Mouse (Mus musculus): Measurements from ENCODE around the gene Adora2b.
"Not testable (repeated sequence)": the region's sequence is repeated elsewhere in the genome, so short reads cannot be mapped to it uniquely, and the experiment has no call there.

The Adora2b gene

GRCm38 (mm10) chr11:62264018-62264417 lies 15.2 kb downstream of the Adora2b start:
- DNase-seq (ENCODE audit: low read depth): no peak

DNA sequence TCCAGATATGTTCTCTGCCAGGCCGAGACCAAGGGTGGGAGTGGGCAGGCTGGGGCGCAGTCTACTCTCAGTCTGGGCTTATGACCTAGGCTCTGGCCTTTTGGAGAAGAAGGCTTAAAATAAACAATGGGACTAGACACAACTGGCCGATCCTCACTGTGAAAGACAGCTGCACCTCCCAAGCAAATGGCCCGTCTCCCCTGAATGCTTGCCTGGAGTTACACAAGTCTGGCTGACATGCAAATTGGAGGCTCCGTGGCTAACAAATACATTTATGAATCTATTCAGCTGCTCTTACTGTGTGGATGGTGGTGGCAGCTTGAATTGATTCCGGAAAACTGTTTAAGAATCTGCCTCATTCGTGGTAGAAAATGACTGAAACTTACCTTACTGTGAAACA lies 16.9 kb downstream of the Adora2b start:
- no peak for DNase-seq (ENCODE audit: low read depth)

DNA sequence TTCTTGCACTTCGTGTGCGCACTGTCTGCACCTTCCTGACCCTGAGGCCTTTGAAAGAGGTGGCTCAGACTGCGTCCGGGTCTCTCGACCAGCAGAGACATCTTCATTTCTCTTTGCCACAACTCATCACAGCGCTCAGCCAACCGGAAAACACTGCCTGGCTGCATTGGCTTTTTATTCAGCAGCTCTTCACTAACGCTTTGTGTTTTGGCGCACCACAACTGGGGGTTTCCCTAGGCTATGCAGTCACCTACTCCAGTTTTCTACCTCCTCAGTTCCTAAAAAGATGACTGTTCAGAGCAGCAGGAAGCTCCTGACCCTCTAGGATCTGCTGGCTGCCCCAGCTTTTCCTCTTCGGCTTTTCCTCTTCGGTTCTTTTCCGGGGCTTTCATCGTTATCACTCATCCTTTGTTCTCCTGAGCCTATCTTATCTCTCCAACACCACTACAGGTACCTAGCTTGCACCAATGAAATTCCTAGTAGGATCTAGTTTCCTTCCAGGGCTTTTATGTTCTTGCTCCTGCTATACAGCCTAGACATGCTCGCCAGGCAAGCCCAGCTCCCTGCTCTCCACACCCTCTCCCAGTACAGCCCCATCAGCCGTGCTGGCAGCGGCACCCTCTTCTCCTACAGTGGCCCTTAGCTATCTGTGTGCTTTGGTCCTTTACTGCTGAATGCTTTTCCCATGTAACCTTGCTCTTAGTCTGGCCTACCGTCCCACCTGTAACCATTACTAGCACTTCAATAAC lies 17.9 kb downstream of the Adora2b start:
- DNase-seq (ENCODE audit: low read depth): no peak

DNA sequence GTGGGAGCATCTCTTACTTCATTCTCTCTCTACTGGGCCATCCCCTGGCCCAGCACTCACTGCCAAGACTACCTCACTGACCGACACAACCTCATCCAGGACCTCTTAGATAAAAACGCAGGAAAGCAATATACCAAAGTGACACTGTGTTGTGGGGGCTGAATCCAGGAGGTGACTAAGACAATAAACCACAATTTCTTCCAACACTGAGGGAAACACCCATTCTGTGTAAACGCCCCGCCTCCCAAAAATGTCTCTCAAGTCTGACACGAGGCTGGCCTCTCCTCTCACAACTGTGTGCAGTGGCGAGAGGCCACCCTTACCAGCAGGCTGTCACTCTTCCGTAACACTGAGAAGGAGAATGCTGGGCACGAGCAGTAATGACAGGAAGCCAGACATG lies 19.6 kb downstream of the Adora2b start:
- DNase-seq (ENCODE audit: low read depth): no peak

DNA sequence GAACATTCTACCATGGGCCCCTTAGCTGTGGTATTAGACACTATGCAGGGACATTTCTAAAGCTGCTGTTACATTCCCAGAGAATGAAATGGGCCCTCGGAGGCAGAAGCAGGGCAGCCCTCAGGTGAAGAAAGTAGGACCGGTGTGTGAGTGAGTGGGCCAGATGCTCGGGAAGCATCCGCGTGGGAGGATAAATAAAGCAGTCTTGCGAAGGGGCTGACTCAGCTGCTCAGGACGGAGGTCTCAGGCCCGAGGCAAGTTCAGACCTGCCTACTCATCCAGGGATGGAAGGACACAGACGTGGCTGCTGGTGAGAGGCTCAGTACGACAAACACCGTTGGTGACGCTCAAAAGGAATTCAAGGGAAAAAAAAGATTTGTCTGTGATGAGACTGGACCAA lies 20.3 kb downstream of the Adora2b start:
- DNase-seq (ENCODE audit: low read depth): no peak

- no peak for DNase-seq (ENCODE audit: low read depth)
Measured at GRCm38 (mm10) chr11:62270851-62271250, 22.1 kb downstream of the Adora2b start.

DNA sequence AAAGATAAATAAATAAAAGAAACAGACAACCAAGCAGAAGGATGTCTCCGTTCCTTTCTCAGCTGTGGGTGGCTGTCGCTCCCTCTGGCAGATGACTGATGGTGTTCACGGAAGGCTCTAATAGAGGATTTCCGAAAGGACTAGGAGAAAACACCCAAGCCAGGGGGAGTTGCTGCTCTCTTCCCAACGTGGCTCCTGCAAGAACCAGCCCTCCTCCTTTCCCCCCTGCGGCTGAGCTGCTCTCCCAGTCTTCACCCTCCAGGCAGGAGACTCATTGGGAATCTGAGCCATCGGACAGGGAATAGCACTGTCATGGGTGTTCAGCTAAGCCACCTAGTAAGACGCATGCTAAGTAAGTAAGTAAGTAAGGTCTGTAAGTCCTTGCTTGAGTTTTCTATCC lies 28.3 kb downstream of the Adora2b start:
- no peak for DNase-seq (ENCODE audit: low read depth)

- peak; percentile 74 for DNase-seq (ENCODE audit: low read depth)
Measured at GRCm38 (mm10) chr11:62278027-62278426, 29.2 kb downstream of the Adora2b start.

DNA sequence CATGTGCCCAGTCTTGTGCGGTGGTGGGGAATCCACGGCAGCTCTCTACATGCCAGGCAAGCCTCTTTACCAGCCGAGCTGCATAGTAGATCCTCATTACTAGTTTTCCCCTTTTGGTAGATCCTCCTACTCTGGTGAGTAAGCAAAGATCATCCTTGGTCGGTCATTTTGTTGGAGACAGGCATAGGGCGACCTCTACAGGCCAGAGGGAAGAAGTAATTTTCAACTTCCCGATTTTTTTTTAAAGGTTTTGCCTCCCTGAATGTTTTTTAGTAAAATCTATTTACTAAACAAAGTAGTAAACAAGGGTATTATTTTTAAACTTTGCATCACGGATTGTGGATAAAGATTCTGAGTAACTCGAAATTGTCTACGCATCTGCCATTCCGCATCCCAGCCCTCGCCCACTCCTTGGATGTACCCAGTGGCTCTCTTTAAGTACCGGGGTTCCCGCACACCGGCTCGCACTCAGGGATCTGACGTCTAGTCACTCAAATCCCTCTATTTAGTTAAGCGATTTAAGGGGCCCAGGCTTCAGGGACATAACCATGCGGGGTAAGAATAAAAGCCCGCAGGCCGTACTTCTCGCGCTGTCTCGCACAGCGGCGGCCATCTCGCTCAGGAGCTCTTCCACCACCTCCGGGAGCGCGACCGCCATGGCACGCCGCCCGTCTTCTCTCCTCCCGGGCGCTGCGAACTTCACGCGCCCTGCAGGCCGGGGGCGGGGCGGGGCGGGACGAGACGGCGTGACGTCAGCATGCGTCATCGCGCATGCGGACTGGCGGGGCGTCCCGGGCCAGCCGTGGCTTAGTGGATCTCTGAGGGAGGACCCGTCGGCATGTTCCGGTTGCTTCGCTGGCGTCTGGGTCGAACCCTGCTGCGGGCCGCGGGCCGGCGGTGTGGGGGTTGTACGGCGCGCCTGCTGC lies 32.2 kb downstream of the Adora2b start, which contains the start of the genes Zswim7 and Ttc19:
Gene Zswim7, minus strand, starts transcription at position 701 of the 926 bp plus-strand sequence.
Gene Ttc19, plus strand, starts transcription at position 799 of the 926 bp plus-strand sequence.
- DNase-seq (ENCODE audit: low read depth): peak; percentile 97

- DNase-seq (ENCODE audit: low read depth): no peak
Measured at GRCm38 (mm10) chr11:62281601-62281997, 32.8 kb downstream of the Adora2b start.

DNA sequence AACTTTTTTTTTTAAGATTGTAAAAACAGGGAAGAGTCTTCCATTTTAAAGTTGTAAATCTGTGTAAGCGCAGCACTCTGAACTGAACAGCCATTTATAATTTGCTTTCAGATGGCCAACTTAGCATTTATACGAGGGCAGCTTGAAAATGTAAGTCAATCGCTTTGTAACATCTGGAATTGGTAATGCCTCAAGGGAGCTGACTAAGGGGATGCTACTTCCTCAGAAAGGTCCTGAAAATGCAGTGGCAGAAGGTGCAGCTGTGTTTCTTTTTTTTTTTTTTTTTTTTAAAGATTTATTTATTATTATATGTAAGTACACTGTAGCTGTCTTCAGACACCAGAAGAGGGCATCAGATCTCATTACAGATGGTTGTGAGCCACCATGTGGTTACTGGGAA lies 35.2 kb downstream of the Adora2b start:
- not testable (repeated sequence) for DNase-seq (ENCODE audit: low read depth)

GRCm38 (mm10) chr11:62285020-62285419 lies 36.2 kb downstream of the Adora2b start:
- no peak for DNase-seq (ENCODE audit: low read depth)

DNA sequence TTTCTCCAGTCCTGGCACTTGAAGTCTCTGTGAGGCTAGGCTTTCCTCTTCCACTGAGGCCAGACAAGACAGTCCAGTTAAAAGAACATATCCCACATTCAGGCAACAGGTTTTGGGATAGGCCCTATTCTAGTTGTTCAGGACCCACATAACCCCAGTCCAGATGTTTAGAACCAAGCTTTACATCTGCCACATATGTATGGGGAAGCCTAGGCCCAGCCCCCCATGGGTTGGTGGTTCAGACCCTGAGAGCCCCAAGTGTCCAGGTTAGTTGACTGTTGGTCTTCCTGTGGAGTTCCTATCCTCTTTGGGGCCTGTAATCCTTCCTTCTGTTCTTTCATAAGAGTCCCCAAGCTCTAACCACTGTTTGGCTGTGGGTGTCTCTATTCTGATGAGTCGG lies 38.9 kb downstream of the Adora2b start:
- no peak for DNase-seq (ENCODE audit: low read depth)

DNA sequence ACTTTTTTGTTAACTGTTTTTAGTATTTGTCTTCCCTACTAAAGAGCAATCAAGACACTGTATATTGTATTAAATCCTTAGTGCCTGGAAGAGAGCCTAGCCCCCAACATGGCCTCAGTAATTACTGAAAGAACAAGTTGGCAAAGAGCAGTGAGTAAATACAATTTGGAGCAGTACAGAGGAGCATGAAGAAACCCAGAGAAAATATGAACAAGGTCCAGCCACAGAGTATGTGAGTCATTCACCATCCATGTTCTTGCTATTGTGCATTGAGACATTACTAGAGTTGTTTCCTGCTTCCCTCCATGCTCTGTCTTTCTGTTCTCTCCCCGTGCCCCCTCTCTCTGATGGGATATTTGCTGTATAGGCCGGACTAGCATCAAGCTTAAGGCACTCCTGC lies 45.3 kb downstream of the Adora2b start:
- no peak for DNase-seq (ENCODE audit: low read depth)

DNA sequence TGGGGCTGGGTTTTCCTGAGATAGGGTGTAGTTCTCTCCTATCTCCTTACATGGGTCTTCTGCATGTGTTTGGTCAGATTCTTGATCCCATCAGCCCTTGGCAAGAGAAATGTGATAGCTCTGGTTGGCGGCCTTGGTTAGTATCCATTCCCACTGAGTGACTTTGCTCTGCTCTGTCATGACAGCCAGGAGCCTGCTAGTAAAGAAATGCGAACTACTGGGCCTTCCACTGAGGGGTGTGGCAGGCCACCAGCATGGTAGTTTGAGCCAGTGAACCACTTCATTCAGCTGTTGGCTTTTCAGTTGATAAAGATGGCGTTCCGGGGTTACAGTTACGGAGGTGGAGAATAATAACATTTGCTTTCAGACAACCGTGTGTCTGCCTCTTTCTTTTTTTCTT lies 50.1 kb downstream of the Adora2b start:
- no peak for DNase-seq (ENCODE audit: low read depth)

DNA sequence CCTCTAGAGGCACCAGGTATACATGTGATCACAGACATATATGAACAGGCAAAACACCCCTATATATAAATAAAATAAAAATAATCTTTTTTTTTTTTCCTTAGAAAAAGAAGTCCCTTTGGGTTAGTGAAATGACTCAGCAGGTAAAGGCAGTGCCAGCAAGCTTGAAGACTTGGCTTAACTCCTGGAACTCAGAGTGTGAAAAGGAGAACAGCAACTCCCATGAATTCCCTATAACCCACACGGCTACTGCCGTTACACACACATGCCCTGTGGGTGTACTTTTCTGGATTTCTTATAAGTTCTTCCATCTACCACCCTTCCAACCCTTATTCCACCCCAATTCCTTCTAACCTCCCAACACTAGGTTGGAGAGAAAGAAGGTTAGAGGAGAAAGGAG lies 57.1 kb downstream of the Adora2b start:
- DNase-seq (ENCODE audit: low read depth): no peak

- DNase-seq (ENCODE audit: low read depth): no peak
Measured at GRCm38 (mm10) chr11:62309296-62309695, 60.5 kb downstream of the Adora2b start.

GRCm38 (mm10) chr11:62314984-62315383 lies 66.2 kb downstream of the Adora2b start:
- DNase-seq (ENCODE audit: low read depth): no peak
